Mouse (Mus musculus): ENCODE measurements around the gene Olfr744.

The Olfr744 gene

GRCm38 (mm10) chr14:50614579-50614978, at the start of gene Olfr744:
Olfr744 (plus strand) TSS chr14:50614879.
- TF ChIP-seq GATA4 (IDR thresholded peaks at IDR 0.05; ENCODE audit: insufficient replicate concordance, low read length), result no peak

GRCm38 (mm10) chr14:50639088-50639487, 24.4 kb downstream of the Olfr744 start, which contains the start of gene Olfr745:
Olfr745 (plus strand) TSS chr14:50639388.
- TF ChIP-seq GATA4 (IDR thresholded peaks at IDR 0.05; ENCODE audit: insufficient replicate concordance, low read length), result no peak

- no peak for TF ChIP-seq GATA4 (IDR thresholded peaks at IDR 0.05; ENCODE audit: insufficient replicate concordance, low read length)
Observed at GRCm38 (mm10) chr14:50646783-50647182, 32.1 kb downstream of the Olfr744 start, which contains the start of gene Olfr746. Olfr746 (plus strand) TSS chr14:50647083.

All from liver, adult (tissue).